Mouse (Mus musculus): ENCODE measurements at regions not wholly inside any gene's neighbourhood (a gene's known extent, or its start where the extent isn't known, plus 50 kb on each side); places are given as distances from the start of the nearest gene placed in this dataset.

GRCm38 (mm10) chr5:41476001-41476400 is 232.0 kb downstream of the Rab28 start:
- no peaks in the 10 kb centered on the region for H3K9me3 ChIP-seq
- WGBS, result 84% methylated on average over 3 of the region's 3 CpGs
- DNase-seq (ENCODE audit: low spot score), result no peak
- no peak overlapping the region for H3K4me3 ChIP-seq
- no peak overlapping the region for H3K27ac ChIP-seq (replicated peaks)
- no peaks in the 10 kb centered on the region for H3K36me3 ChIP-seq (replicated peaks)
- H3K4me1 ChIP-seq, result no peaks in the 10 kb centered on the region
- H3K27me3 ChIP-seq (replicated peaks; ENCODE audit: low read depth, poor library complexity, severe bottlenecking), result no peaks in the 10 kb centered on the region

- Histone ChIP-seq H3K27ac (replicated peaks) (no peak overlapping the region), H3K36me3 (replicated peaks) (no peaks in the 10 kb centered on the region), H3K27me3 (replicated peaks; ENCODE audit: low read depth, poor library complexity, severe bottlenecking) (no peaks in the 10 kb centered on the region), H3K4me1 (peaks cover 3% of the 10 kb centered on the region; the same call in 1 of the 2 replicates), H3K4me3 (no peak overlapping the region), H3K9me3 (no peaks in the 10 kb centered on the region)
- DNase-seq (ENCODE audit: low spot score), result no peak
- WGBS, result 66% methylated on average over 2 of the region's 2 CpGs
Measured at GRCm38 (mm10) chr5:41445512-41446005, 262.4 kb downstream of the Rab28 start.

- DNase-seq (ENCODE audit: low spot score), result no peak
- 89% methylated on average over 1 of the region's 1 CpGs for WGBS
- Histone ChIP-seq H3K9me3 (no peaks in the 10 kb centered on the region), H3K4me1 (peaks cover 3% of the 10 kb centered on the region; the same call in 1 of the 2 replicates), H3K36me3 (replicated peaks) (no peaks in the 10 kb centered on the region), H3K4me3 (no peak overlapping the region), H3K27me3 (replicated peaks; ENCODE audit: low read depth, poor library complexity, severe bottlenecking) (no peaks in the 10 kb centered on the region), H3K27ac (replicated peaks) (no peak overlapping the region)
Measured at GRCm38 (mm10) chr5:41441081-41441480, 266.9 kb downstream of the Rab28 start.

GRCm38 (mm10) chr5:41419121-41419874 is 288.7 kb downstream of the Rab28 start:
- no peak for DNase-seq (ENCODE audit: low spot score)
- no peak overlapping the region for H3K4me3 ChIP-seq
- no peaks in the 10 kb centered on the region for H3K9me3 ChIP-seq
- no peak overlapping the region for H3K27ac ChIP-seq (replicated peaks)
- no peaks in the 10 kb centered on the region for H3K27me3 ChIP-seq (replicated peaks; ENCODE audit: low read depth, poor library complexity, severe bottlenecking)
- no peaks in the 10 kb centered on the region for H3K36me3 ChIP-seq (replicated peaks)
- WGBS, result 79% methylated on average over 6 of the region's 6 CpGs
- H3K4me1 ChIP-seq, result no peaks in the 10 kb centered on the region

- no peaks in the 10 kb centered on the region for H3K9me3 ChIP-seq
- no peaks in the 10 kb centered on the region for H3K27me3 ChIP-seq (replicated peaks; ENCODE audit: low read depth, poor library complexity, severe bottlenecking)
- WGBS, result 67% methylated on average over 6 of the region's 6 CpGs
- no peaks in the 10 kb centered on the region for H3K4me1 ChIP-seq
- H3K4me3 ChIP-seq, result no peak overlapping the region
- H3K27ac ChIP-seq (replicated peaks), result no peak overlapping the region
- no peaks in the 10 kb centered on the region for H3K36me3 ChIP-seq (replicated peaks)
- DNase-seq (ENCODE audit: low spot score), result no peak
Measured at GRCm38 (mm10) chr5:41409070-41409668, 298.8 kb downstream of the Rab28 start.

GRCm38 (mm10) chr5:41392802-41393234 is 315.1 kb downstream of the Rab28 start:
- Histone ChIP-seq H3K4me3 (no peak overlapping the region), H3K9me3 (0 out of 2 replicates have a peak, but pooled peaks cover 4% of the 10 kb centered on the region), H3K36me3 (replicated peaks) (no peaks in the 10 kb centered on the region), H3K27me3 (replicated peaks; ENCODE audit: low read depth, poor library complexity, severe bottlenecking) (no peaks in the 10 kb centered on the region), H3K27ac (replicated peaks) (no peak overlapping the region), H3K4me1 (no peaks in the 10 kb centered on the region)
- no peak for DNase-seq (ENCODE audit: low spot score)
- WGBS, result 86% methylated on average over 14 of the region's 14 CpGs

GRCm38 (mm10) chr5:41392137-41392554 is 315.8 kb downstream of the Rab28 start:
- Histone ChIP-seq H3K9me3 (0 out of 2 replicates have a peak, but pooled peaks cover 4% of the 10 kb centered on the region), H3K4me3 (no peak overlapping the region), H3K27ac (replicated peaks) (no peak overlapping the region; the same call in 1 of the 2 replicates), H3K36me3 (replicated peaks) (no peaks in the 10 kb centered on the region), H3K4me1 (no peaks in the 10 kb centered on the region), H3K27me3 (replicated peaks; ENCODE audit: low read depth, poor library complexity, severe bottlenecking) (no peaks in the 10 kb centered on the region)
- DNase-seq (ENCODE audit: low spot score), result no peak
- 60% methylated on average over 9 of the region's 9 CpGs for WGBS

- DNase-seq (ENCODE audit: low spot score), result no peak
- Histone ChIP-seq H3K9me3 (no peaks in the 10 kb centered on the region), H3K4me1 (peaks cover 14% of the 10 kb centered on the region), H3K27me3 (replicated peaks; ENCODE audit: low read depth, poor library complexity, severe bottlenecking) (no peaks in the 10 kb centered on the region), H3K4me3 (no peak overlapping the region), H3K27ac (replicated peaks) (no peak overlapping the region), H3K36me3 (replicated peaks) (no peaks in the 10 kb centered on the region)
- 76% methylated on average over 3 of the region's 3 CpGs for WGBS
Measured at GRCm38 (mm10) chr5:41373409-41373808, 334.5 kb downstream of the Rab28 start.

- H3K27ac ChIP-seq (replicated peaks), result no peak overlapping the region
- no peaks in the 10 kb centered on the region for H3K36me3 ChIP-seq (replicated peaks)
- H3K4me3 ChIP-seq, result no peak overlapping the region
- 84% methylated on average over 4 of the region's 4 CpGs for WGBS
- DNase-seq (ENCODE audit: low spot score), result no peak
- no peaks in the 10 kb centered on the region for H3K27me3 ChIP-seq (replicated peaks; ENCODE audit: low read depth, poor library complexity, severe bottlenecking)
- no peaks in the 10 kb centered on the region for H3K9me3 ChIP-seq
- peaks cover 14% of the 10 kb centered on the region for H3K4me1 ChIP-seq
Measured at GRCm38 (mm10) chr5:41371461-41371860, 336.5 kb downstream of the Rab28 start.

GRCm38 (mm10) chr5:41370356-41370755 is 337.6 kb downstream of the Rab28 start:
- WGBS, result 27% methylated on average over 4 of the region's 4 CpGs
- H3K4me3 ChIP-seq, result no peak overlapping the region
- peak; percentile 65 for DNase-seq (ENCODE audit: low spot score)
- H3K9me3 ChIP-seq, result no peaks in the 10 kb centered on the region
- H3K4me1 ChIP-seq, result peaks cover 14% of the 10 kb centered on the region
- H3K36me3 ChIP-seq (replicated peaks), result no peaks in the 10 kb centered on the region
- H3K27ac ChIP-seq (replicated peaks), result 0 out of 2 replicates have a peak overlapping the region, but pooled peaks have one; percentile 24
- no peaks in the 10 kb centered on the region for H3K27me3 ChIP-seq (replicated peaks; ENCODE audit: low read depth, poor library complexity, severe bottlenecking)

- H3K27ac ChIP-seq (replicated peaks), result peak overlapping the region; percentile 24; the same call in 1 of the 2 replicates
- 45% methylated on average over 3 of the region's 3 CpGs for WGBS
- H3K4me3 ChIP-seq, result no peak overlapping the region
- H3K9me3 ChIP-seq, result no peaks in the 10 kb centered on the region
- H3K4me1 ChIP-seq, result peaks cover 14% of the 10 kb centered on the region
- H3K27me3 ChIP-seq (replicated peaks; ENCODE audit: low read depth, poor library complexity, severe bottlenecking), result no peaks in the 10 kb centered on the region
- peak; percentile 48 for DNase-seq (ENCODE audit: low spot score)
- H3K36me3 ChIP-seq (replicated peaks), result no peaks in the 10 kb centered on the region
Measured at GRCm38 (mm10) chr5:41369907-41370306, 338.1 kb downstream of the Rab28 start.

GRCm38 (mm10) chr5:41365883-41366282 is 342.1 kb downstream of the Rab28 start:
- no peaks in the 10 kb centered on the region for H3K36me3 ChIP-seq (replicated peaks)
- no peaks in the 10 kb centered on the region for H3K27me3 ChIP-seq (replicated peaks; ENCODE audit: low read depth, poor library complexity, severe bottlenecking)
- H3K9me3 ChIP-seq, result no peaks in the 10 kb centered on the region
- WGBS, result 70% methylated on average over 4 of the region's 4 CpGs
- DNase-seq (ENCODE audit: low spot score), result no peak
- H3K4me1 ChIP-seq, result peaks cover 14% of the 10 kb centered on the region
- no peak overlapping the region for H3K27ac ChIP-seq (replicated peaks)
- no peak overlapping the region for H3K4me3 ChIP-seq

- no peak for DNase-seq (ENCODE audit: low spot score)
- H3K4me1 ChIP-seq, result no peaks in the 10 kb centered on the region
- no peak overlapping the region for H3K4me3 ChIP-seq
- H3K36me3 ChIP-seq (replicated peaks), result no peaks in the 10 kb centered on the region
- 79% methylated on average over 2 of the region's 2 CpGs for WGBS
- H3K27me3 ChIP-seq (replicated peaks; ENCODE audit: low read depth, poor library complexity, severe bottlenecking), result no peaks in the 10 kb centered on the region
- H3K9me3 ChIP-seq, result no peaks in the 10 kb centered on the region
- H3K27ac ChIP-seq (replicated peaks), result no peak overlapping the region
Measured at GRCm38 (mm10) chr5:41348410-41348821, 359.5 kb downstream of the Rab28 start.
